Mouse (Mus musculus): ENCODE data around the gene Plxnc1.

Plxnc1 gene

GRCm38 (mm10) chr10:94864199-94864928 lies 80.3 kb downstream of the Plxnc1 start:
- DNase-seq, result no peak

- no peak for DNase-seq
Measured at GRCm38 (mm10) chr10:94863251-94863650, 81.4 kb downstream of the Plxnc1 start.

GRCm38 (mm10) chr10:94860870-94861269 lies 83.8 kb downstream of the Plxnc1 start:
- DNase-seq, result no peak

- no peak for DNase-seq
Measured at GRCm38 (mm10) chr10:94858277-94859033, 86.2 kb downstream of the Plxnc1 start.

GRCm38 (mm10) chr10:94850565-94850964 lies 94.1 kb downstream of the Plxnc1 start:
- DNase-seq, result no peak

- no peak for DNase-seq
Measured at GRCm38 (mm10) chr10:94849930-94850329, 94.7 kb downstream of the Plxnc1 start.

- no peak for DNase-seq
Measured at GRCm38 (mm10) chr10:94849360-94849759, 95.3 kb downstream of the Plxnc1 start.

- no peak for DNase-seq
Measured at GRCm38 (mm10) chr10:94848344-94848743, 96.3 kb downstream of the Plxnc1 start.

GRCm38 (mm10) chr10:94846501-94847105 lies 98.0 kb downstream of the Plxnc1 start:
- DNase-seq, result no peak

- no peak for DNase-seq
Measured at GRCm38 (mm10) chr10:94844692-94845091, 99.9 kb downstream of the Plxnc1 start.

- no peak for DNase-seq
Measured at GRCm38 (mm10) chr10:94835874-94836273, 108.8 kb downstream of the Plxnc1 start.

- DNase-seq, result peak; percentile 98
Measured at GRCm38 (mm10) chr10:94829407-94829806, 115.2 kb downstream of the Plxnc1 start.

- DNase-seq, result no peak
Measured at GRCm38 (mm10) chr10:94828734-94829230, 115.9 kb downstream of the Plxnc1 start.

- peak; percentile 31 for DNase-seq
Measured at GRCm38 (mm10) chr10:94827890-94828733, 116.5 kb downstream of the Plxnc1 start.

- peak; percentile 36 for DNase-seq
Measured at GRCm38 (mm10) chr10:94827325-94827724, 117.3 kb downstream of the Plxnc1 start.

GRCm38 (mm10) chr10:94826436-94826835 lies 118.2 kb downstream of the Plxnc1 start:
- peak; percentile 61 for DNase-seq

- no peak for DNase-seq
Measured at GRCm38 (mm10) chr10:94825951-94826350, 118.7 kb downstream of the Plxnc1 start.

- peak; percentile 86 for DNase-seq
Measured at GRCm38 (mm10) chr10:94823971-94824760, 120.5 kb downstream of the Plxnc1 start.

- DNase-seq, result peak; percentile 53
Measured at GRCm38 (mm10) chr10:94818781-94819665, 125.6 kb downstream of the Plxnc1 start.

GRCm38 (mm10) chr10:94818127-94818526 lies 126.5 kb downstream of the Plxnc1 start:
- no peak for DNase-seq

All from lung, postnatal 10 days (tissue).